Mouse (Mus musculus): ENCODE measurements at regions not wholly inside any gene's neighbourhood (a gene's known extent, or its start where the extent isn't known, plus 50 kb on each side); places are given as distances from the start of the nearest gene placed in this dataset.

- no peaks in the 10 kb centered on the region for H3K9me3 ChIP-seq (ENCODE audit: control insufficient read depth, low read length)
- no peak overlapping the region for H3K4me3 ChIP-seq (replicated peaks)
- H3K36me3 ChIP-seq (ENCODE audit: control insufficient read depth), result no peaks in the 10 kb centered on the region
- no peaks in the 10 kb centered on the region for H3K4me1 ChIP-seq (ENCODE audit: control insufficient read depth)
- TF ChIP-seq TAL1 (IDR thresholded peaks at IDR 0.05; ENCODE audit: low read length) (no peak), GATA1 (IDR thresholded peaks at IDR 0.05; ENCODE audit: low read length) (no peak)
- no peaks in the 10 kb centered on the region for H3K27me3 ChIP-seq (ENCODE audit: control insufficient read depth)
These were observed 77.6 kb downstream of the Gas1 start for GRCm38 (mm10) chr13:60099469-60100129.

DNA sequence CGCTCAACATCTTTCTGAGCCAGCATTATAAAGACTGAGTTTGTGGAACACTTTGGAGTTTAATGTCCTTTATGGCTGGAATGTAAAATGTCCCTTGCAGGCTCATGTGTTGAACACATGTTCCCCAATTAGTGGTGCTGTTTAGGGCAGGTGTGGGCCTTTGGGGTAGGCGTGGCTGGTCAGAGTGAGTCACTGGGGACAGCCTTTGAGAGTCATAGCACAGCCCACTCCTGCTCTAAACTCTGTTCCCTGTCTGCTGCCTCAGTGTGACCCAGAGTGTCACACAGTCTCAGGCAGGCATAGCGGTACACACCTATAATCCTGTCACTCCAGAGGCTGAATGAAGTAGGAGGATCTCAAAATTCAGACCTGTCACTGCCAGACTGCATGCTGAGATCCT is 78.8 kb downstream of the Gas1 start:
- no peaks in the 10 kb centered on the region for H3K36me3 ChIP-seq (ENCODE audit: control insufficient read depth)
- no peak for TF ChIP-seq GATA1 (IDR thresholded peaks at IDR 0.05; ENCODE audit: low read length)
- no peak for TF ChIP-seq TAL1 (IDR thresholded peaks at IDR 0.05; ENCODE audit: low read length)
- no peak overlapping the region for H3K4me3 ChIP-seq (replicated peaks)
- peaks cover 2% of the 10 kb centered on the region; the same call in 1 of the 2 replicates for H3K9me3 ChIP-seq (ENCODE audit: control insufficient read depth, low read length)
- H3K4me1 ChIP-seq (ENCODE audit: control insufficient read depth), result no peaks in the 10 kb centered on the region
- no peaks in the 10 kb centered on the region for H3K27me3 ChIP-seq (ENCODE audit: control insufficient read depth)

DNA sequence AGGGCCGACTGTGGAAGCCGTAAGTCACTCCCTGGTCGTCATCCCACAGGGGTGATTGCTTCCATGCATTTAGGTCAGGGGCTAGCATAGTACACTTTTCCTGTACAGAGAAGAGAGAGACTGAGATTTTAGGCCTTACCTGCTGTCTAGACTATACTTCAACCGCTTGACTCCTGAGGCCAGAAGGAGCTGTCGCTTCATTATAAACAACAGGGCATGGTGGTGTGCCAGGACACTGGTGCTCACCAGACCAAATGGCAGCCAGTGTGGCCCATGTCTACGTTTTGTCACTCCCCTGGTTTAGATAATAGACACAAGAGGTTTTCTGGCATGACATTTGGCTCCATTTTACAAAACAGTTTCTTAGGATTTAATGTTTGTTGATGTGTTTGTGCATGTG is 79.4 kb downstream of the Gas1 start:
- H3K27me3 ChIP-seq (ENCODE audit: control insufficient read depth), result no peaks in the 10 kb centered on the region
- H3K9me3 ChIP-seq (ENCODE audit: control insufficient read depth, low read length), result peaks cover 3% of the 10 kb centered on the region; the same call in 1 of the 2 replicates
- H3K4me3 ChIP-seq (replicated peaks), result no peak overlapping the region
- no peaks in the 10 kb centered on the region for H3K4me1 ChIP-seq (ENCODE audit: control insufficient read depth)
- no peaks in the 10 kb centered on the region for H3K36me3 ChIP-seq (ENCODE audit: control insufficient read depth)
- no peak for TF ChIP-seq GATA1 (IDR thresholded peaks at IDR 0.05; ENCODE audit: low read length)
- TF ChIP-seq TAL1 (IDR thresholded peaks at IDR 0.05; ENCODE audit: low read length), result no peak

DNA sequence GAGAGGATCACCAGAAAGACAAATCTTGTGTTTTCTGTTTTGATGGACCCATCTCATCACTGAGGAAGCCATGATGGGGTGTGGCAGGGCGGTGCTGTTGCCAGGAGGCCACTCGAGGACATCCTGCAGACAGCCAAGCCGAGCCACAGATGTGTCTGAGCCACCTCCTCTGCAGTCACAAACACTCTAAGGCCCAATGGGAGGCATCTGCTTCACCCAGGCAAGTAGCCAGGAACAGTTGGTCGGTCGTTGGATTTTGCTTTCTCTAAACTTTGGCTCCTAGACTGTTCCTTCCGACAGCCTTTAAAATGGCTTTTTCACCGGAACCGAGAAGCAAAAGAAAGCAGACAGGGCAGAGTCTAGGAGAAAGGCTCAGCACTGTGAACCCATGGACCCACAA is 90.5 kb downstream of the Gas1 start:
- Histone ChIP-seq H3K36me3 (ENCODE audit: control insufficient read depth) (no peaks in the 10 kb centered on the region), H3K4me1 (ENCODE audit: control insufficient read depth) (no peaks in the 10 kb centered on the region), H3K27me3 (ENCODE audit: control insufficient read depth) (no peaks in the 10 kb centered on the region), H3K9me3 (ENCODE audit: control insufficient read depth, low read length) (peaks cover 22% of the 10 kb centered on the region), H3K4me3 (replicated peaks) (no peak overlapping the region)
- TF ChIP-seq GATA1 (IDR thresholded peaks at IDR 0.05; ENCODE audit: low read length) (no peak), TAL1 (IDR thresholded peaks at IDR 0.05; ENCODE audit: low read length) (no peak)

DNA sequence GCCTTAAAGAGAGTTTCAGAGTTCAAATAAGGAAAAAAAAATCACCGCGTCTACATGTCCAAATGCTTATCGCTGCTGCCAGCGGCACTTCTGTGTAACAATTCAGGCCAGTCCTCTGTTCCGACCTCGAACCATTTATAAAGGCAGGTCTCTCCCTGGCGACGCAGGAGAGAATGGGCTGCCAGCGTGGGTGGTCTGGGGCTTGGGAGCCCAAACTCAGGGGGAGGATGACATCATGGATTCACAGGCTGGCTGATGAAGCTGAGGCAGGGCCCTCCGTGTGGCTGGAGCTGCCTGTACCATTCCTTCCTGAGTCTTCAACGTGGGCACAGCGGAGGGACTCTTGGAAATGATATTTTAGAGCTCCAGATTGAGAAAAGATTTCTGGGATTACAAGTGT is 92.2 kb downstream of the Gas1 start:
- no peak for TF ChIP-seq TAL1 (IDR thresholded peaks at IDR 0.05; ENCODE audit: low read length)
- TF ChIP-seq GATA1 (IDR thresholded peaks at IDR 0.05; ENCODE audit: low read length), result no peak

DNA sequence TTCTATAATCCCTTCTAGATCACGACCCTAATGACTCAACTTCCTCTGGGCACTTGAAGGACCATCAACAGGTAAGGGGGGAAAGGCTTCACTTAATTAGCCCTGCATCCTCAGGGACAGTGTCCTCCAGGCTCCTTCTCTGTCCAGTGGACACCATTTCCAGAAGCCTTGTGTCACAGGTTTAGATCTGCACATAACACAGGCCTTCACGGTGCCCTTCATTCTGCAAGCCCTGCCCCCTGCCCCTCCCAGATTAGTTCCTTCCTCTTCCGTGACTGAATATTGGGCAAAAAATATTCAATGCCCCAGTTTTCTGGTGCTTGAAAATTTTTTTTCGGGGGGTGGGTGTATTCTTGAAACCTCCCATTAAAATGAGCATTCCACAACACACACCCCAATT is 92.9 kb downstream of the Gas1 start:
- Histone ChIP-seq H3K4me3 (replicated peaks) (no peak overlapping the region), H3K36me3 (ENCODE audit: control insufficient read depth) (no peaks in the 10 kb centered on the region), H3K27me3 (ENCODE audit: control insufficient read depth) (no peaks in the 10 kb centered on the region), H3K9me3 (ENCODE audit: control insufficient read depth, low read length) (peaks cover 6% of the 10 kb centered on the region; the same call in 1 of the 2 replicates), H3K4me1 (ENCODE audit: control insufficient read depth) (no peaks in the 10 kb centered on the region)
- TF ChIP-seq TAL1 (IDR thresholded peaks at IDR 0.05; ENCODE audit: low read length) (no peak), GATA1 (IDR thresholded peaks at IDR 0.05; ENCODE audit: low read length) (no peak)

More for the DNA sequence above, 92.2 kb downstream of the Gas1 start:
- Histone ChIP-seq H3K36me3 (ENCODE audit: control insufficient read depth) (no peaks in the 10 kb centered on the region), H3K4me1 (ENCODE audit: control insufficient read depth) (no peaks in the 10 kb centered on the region), H3K4me3 (replicated peaks) (no peak overlapping the region), H3K9me3 (ENCODE audit: control insufficient read depth, low read length) (peaks cover 12% of the 10 kb centered on the region), H3K27me3 (ENCODE audit: control insufficient read depth) (no peaks in the 10 kb centered on the region)

DNA sequence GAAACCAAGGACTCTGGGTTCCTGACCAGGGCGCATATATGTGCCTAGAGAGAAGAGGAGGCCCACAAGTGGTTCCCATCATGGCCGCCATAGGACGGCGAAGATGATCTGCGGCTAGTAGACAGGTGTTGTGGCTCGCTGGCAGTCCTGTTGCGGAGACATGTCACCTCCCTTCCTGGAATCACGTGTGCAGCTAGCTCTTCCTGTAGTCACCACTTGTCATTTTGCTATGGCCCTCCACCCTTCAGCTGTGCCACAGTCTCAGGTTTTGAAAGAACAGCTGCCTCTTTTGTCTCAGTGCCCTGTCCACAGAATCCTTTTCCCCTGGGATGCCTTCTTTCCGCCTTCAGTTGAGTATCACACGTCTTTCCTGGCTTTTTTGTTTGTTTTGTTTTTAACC is 97.1 kb downstream of the Gas1 start:
- TF ChIP-seq TAL1 (IDR thresholded peaks at IDR 0.05; ENCODE audit: low read length), result no peak
- no peak for TF ChIP-seq GATA1 (IDR thresholded peaks at IDR 0.05; ENCODE audit: low read length)
- no peaks in the 10 kb centered on the region for H3K4me1 ChIP-seq (ENCODE audit: control insufficient read depth)
- no peaks in the 10 kb centered on the region for H3K27me3 ChIP-seq (ENCODE audit: control insufficient read depth)
- H3K36me3 ChIP-seq (ENCODE audit: control insufficient read depth), result no peaks in the 10 kb centered on the region
- no peaks in the 10 kb centered on the region for H3K9me3 ChIP-seq (ENCODE audit: control insufficient read depth, low read length)
- H3K4me3 ChIP-seq (replicated peaks), result no peak overlapping the region

GRCm38 (mm10) chr13:60078331-60079050 is 98.7 kb downstream of the Gas1 start:
- H3K4me1 ChIP-seq (ENCODE audit: control insufficient read depth), result no peaks in the 10 kb centered on the region
- no peaks in the 10 kb centered on the region for H3K9me3 ChIP-seq (ENCODE audit: control insufficient read depth, low read length)
- no peaks in the 10 kb centered on the region for H3K36me3 ChIP-seq (ENCODE audit: control insufficient read depth)
- no peaks in the 10 kb centered on the region for H3K27me3 ChIP-seq (ENCODE audit: control insufficient read depth)
- no peak for TF ChIP-seq TAL1 (IDR thresholded peaks at IDR 0.05; ENCODE audit: low read length)
- H3K4me3 ChIP-seq (replicated peaks), result no peak overlapping the region

DNA sequence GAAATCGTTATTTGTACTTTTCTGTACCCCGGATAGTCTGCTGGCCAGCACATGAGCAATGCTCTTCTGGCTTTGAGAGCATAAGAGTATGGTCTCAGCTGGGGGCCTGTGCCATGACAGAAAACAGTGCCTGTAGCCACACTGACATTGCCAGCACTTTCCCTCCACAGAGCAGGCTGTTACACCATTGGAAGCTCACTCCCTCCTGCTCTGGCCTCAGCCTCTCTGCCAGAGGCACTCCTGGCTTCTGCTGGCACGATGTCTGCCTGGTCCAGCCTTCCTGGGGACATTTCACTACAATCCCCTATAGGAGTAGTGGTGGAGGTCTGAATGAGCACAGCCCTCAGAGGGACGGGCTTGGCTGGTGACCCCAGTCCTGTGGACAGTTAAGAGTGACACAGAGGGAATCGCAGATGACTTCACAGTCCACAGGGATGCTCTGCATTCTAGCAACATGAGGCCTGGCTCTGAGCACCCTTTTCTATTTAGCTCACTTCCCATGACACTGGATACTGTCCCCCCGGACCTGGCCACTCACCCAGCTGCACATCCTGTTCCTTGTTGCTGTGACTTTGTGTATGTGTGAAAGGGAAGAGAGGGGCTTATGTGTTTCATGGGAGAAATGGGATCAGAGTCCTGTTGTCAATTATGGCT is 100.9 kb downstream of the Gas1 start:
- H3K4me3 ChIP-seq (replicated peaks), result no peak overlapping the region
- no peaks in the 10 kb centered on the region; the same call in 1 of the 2 replicates for H3K9me3 ChIP-seq (ENCODE audit: control insufficient read depth, low read length)
- no peaks in the 10 kb centered on the region for H3K4me1 ChIP-seq (ENCODE audit: control insufficient read depth)
- TF ChIP-seq GATA1 (IDR thresholded peaks at IDR 0.05; ENCODE audit: low read length), result no peak
- no peak for TF ChIP-seq TAL1 (IDR thresholded peaks at IDR 0.05; ENCODE audit: low read length)
- H3K27me3 ChIP-seq (ENCODE audit: control insufficient read depth), result no peaks in the 10 kb centered on the region
- no peaks in the 10 kb centered on the region for H3K36me3 ChIP-seq (ENCODE audit: control insufficient read depth)
